Mouse (Mus musculus) gastrocnemius, postnatal 10 days (tissue): ENCODE results near the gene Pcna. TPM values are rescaled to one million over a fixed set of nuclear protein-coding genes. Genes with fewer than 3 reads are reported as not detected.
A peak's percentile ranks its signal among the peaks of the same experiment; 100 is the strongest.

Experiments used
- DNase-seq: peaks from one replicate; pipeline ENCODE4 v3.0.0; 2021; ENCODE audit warnings: mixed read lengths
- total RNA-seq, 2 experiments: library from RNA; stranded (reverse); gene quantifications; 2 replicates each; pipeline ENCODE4 v1.2.3; 2021

Gene Pcna
- total RNA-seq, 2 experiments from 2014 or later: 42.2 to 50.7 TPM

- DNase-seq: no peak
Measured at GRCm38 (mm10) chr2:132235291-132235690, 17.8 kb downstream of the Pcna start.

- DNase-seq: no peak
Measured at GRCm38 (mm10) chr2:132233985-132234765, 18.9 kb downstream of the Pcna start.

- DNase-seq: no peak
Measured at GRCm38 (mm10) chr2:132232413-132232945, 20.6 kb downstream of the Pcna start.

- DNase-seq: no peak
Measured at GRCm38 (mm10) chr2:132224359-132224758, 28.8 kb downstream of the Pcna start.

- DNase-seq: no peak
Measured at GRCm38 (mm10) chr2:132221611-132222073, 31.5 kb downstream of the Pcna start.

GRCm38 (mm10) chr2:132211995-132212656 lies 41.0 kb downstream of the Pcna start:
- DNase-seq: peak; percentile 50

- no peak for DNase-seq
Measured at GRCm38 (mm10) chr2:132210806-132211312, 42.3 kb downstream of the Pcna start.

- no peak for DNase-seq
Measured at GRCm38 (mm10) chr2:132208246-132208881, 44.8 kb downstream of the Pcna start.

- DNase-seq: no peak
Measured at GRCm38 (mm10) chr2:132206316-132206881, 46.7 kb downstream of the Pcna start.

GRCm38 (mm10) chr2:132205549-132205948 lies 47.6 kb downstream of the Pcna start:
- no peak for DNase-seq

- DNase-seq: no peak
Measured at GRCm38 (mm10) chr2:132203773-132204172, 49.3 kb downstream of the Pcna start.

GRCm38 (mm10) chr2:132203186-132203585 lies 49.9 kb downstream of the Pcna start:
- DNase-seq: no peak

Other genes with a start within 250 kb of the Pcna start
- gene Rassf2, start 223.1 kb downstream of the Pcna start, total RNA-seq: 10 to 100 TPM; 16.1 to 22.0 TPM
- 10 to 100 TPM in 1 of 2 experiments, 1 to 10 TPM in 1; 7.9 to 13.7 TPM for gene Slc23a2, start 108.2 kb downstream of the Pcna start, total RNA-seq
- gene Tmem230, start 5.5 kb downstream of the Pcna start, total RNA-seq: 10 to 100 TPM; 21.6 to 26.9 TPM
- gene Cds2, start 9.8 kb upstream of the Pcna start, total RNA-seq: 10 to 100 TPM; 21.7 to 25.4 TPM
- gene Prokr2, start 132.1 kb upstream of the Pcna start, total RNA-seq: not detected